Mouse (Mus musculus) spleen, postnatal 4 days (tissue): ENCODE measurements around the gene Kcnh7.

Experiments used
- DNase-seq, 2 experiments: peaks; one replicate each; pipeline ENCODE4 v3.0.0; 2022; ENCODE audit warnings: low spot score in 2 of 2

Gene Kcnh7

DNA sequence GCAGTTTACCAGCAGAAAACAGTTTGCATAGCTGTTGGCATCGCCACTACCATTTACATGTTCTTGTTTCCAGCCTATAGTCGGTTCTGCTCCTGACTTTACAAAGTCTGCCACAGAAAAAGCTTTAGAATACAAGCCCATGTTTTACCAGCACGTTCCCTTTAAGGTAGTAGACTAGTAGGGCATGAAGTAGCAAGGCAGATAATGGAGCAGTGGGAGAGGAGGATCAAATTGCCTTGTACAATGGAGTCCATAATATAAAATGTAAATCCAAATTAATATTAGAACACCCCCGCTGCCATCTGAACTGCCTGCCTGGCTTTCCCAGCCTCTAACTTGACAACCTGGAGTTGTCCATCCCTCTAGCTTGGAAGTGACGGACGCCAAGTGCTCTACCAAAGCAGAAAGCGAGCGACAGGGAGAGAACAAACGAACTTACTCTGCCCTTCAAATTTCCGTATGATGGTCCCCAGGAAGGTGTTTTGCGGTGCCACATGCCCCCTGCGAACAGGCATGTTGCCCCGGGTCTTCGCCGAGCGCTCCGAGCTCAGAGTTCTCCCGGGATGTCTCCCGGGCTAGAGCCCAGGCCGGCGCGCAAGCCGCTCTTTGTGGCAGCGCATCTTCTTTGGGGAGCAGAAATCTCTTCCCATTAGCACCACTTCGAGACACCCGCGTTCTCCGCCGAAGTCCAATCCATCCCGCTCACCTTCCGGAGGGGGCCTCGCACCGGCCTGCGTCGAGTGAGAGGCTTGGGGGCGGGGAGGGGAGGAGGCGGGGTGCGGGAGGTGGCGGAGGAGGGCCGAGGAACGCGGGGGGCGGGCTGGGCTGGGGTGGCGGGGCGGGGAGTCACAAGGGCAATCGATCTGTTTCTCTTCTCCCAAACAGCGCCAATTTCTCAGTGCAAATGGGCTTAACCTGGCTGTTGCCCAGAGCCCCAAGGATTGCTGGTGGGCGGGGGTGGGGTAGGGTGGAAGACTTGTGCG, at the start of gene Kcnh7:
Gene Kcnh7 (minus strand): TSS at position 725 of the 983 bp plus-strand sequence.
- DNase-seq, result no peak

DNA sequence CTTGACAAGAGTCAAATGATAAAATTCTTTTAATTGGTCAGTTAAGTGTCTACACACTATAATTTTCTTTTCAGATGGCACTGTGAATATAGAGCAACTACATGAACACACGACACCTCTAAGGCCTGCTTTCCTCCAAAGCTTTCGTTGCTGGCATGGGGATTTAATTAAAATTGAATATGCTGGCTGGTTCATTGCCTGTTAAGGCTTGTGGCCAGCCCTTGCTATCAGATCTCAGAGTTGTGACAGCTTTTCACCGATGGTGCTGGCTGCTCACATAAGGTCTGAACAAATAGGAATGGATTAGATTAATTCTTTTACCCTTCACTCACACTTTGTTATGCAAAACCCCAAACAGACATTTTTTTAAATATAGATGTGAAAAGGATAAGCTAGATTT, 23.3 kb upstream of the Kcnh7 start:
- DNase-seq, result no peak

DNA sequence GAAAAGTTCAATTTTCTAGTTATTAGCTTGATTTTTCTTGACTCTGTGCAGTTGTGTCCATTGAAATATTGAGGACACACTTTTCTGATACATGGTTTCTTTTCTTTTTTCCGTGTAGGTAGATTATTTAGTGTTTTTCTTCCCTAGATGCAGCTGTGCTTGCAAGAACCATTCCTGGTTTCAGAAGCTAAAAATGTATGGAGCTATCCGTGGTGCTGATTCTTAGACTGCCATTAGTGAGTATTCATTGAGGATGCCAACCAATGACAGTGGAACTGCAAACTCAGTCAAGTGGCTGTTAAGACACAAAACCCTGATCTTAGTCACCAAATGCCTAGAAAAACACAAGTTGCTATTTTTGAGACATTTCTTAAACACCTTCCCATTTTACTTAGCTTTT, 1.9 kb upstream of the Kcnh7 start:
- DNase-seq, result no peak

DNA sequence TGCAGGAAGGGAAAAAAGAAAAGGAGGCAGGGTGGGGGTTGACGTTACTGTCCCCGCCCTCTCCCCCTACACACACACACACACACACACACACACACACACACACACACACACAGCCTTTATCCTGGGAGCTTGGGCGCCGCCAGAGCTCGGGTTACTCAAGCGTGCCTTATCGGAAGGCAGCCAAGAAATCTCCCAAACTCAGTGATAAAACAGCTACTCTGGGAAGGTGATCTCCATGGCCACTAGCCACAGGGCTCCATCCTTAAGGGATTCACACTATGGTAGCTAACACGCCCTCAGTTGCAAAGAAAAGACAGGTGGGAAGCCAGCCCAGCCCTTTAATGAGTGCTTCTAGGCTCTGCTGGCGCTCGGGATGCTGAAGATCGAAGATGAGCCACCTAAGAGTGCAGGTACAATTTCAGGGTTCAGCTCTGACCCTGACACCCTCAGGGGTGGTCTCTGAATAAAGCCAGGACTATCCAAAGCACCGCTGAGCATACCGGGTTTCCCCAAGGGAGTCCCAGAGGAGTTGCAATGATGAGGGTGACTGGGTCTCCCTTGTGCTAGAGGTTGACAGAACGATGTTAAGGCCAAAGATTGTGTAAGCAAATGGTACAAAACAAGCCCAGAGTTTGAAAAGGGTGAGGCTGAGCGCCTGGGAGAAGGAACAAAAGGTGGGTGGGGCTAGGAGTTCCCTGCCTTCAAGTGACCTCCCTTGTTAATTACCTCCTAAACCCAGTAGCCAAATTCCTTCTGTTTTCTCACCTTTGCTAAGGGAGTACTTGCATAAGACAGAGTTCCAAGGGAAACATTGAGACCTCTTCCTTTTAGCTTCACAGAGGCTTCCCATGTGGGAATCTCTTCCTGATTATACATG, 704 bp upstream of the Kcnh7 start:
- DNase-seq, result no peak

DNA sequence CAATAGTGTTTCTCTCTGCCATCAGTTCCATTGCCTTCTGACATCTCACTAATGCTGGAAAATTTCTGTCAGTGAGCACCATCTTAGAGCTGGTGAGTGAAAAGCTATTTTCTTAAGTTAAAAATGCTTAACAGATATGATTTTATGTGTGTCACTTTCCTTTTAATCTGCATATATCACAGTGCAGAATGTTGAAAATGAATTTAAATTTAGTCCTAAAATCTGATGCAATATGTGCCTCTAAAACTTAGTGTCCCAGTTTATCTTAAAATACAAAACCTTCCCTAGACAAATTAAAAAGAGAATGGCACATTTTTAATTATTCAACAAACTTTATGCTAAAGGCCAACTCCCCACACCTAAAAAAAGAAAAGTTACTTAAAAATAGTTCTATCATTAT, 30.4 kb downstream of the Kcnh7 start:
- DNase-seq, result no peak

DNA sequence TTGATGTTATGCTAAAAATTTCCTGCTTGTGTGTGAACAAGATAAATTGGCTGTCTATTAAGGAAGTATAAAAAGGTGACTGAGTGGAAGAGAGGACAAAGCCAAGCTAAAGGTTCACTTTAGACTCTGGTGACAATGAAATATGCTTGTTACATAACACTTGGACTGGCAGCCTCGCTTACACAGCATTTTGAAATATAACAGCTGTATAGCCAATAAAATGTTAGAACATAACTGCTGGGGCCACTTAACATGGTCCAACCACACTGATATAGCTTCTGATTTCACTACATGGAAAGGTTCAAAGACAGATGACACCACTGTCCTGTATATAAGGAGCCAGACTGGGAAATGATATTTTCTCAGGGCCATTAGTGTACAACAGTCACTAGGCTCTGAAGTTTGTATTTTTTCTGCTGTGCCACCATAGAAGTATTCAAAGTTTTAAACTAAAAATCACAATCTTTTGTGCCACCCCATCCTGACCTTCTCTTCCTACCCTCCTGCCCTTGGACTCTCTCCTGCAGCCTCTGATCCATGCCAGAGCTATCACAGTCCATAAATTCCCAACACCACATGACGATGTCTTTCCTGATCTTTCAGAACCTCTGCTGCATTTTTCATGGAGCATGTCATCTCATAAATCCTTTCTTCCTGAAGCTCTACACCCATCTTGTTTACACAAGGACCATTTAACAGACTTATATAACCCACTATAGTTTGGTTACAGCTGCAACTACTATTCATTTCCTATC, 56.1 kb downstream of the Kcnh7 start:
- no peak for DNase-seq

DNA sequence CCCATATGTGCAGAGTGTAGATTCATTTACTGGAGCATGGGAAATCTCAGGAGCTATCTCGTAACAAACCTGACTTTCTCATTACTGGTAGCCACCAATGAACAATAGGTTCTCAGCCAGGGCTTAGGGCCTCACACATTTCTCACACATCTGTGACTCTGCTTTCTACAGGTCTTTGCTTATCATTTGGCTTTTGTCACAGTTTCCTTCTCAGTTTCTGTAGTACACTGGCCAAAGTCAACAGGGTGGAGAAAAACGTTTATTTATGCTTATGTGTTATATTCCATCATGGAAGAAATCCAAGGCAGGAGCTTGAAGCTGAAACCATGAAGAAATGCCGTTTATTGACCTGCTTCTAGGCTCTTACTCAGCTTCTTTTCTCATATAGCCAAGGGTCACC, 63.8 kb downstream of the Kcnh7 start:
- DNase-seq, result no peak

DNA sequence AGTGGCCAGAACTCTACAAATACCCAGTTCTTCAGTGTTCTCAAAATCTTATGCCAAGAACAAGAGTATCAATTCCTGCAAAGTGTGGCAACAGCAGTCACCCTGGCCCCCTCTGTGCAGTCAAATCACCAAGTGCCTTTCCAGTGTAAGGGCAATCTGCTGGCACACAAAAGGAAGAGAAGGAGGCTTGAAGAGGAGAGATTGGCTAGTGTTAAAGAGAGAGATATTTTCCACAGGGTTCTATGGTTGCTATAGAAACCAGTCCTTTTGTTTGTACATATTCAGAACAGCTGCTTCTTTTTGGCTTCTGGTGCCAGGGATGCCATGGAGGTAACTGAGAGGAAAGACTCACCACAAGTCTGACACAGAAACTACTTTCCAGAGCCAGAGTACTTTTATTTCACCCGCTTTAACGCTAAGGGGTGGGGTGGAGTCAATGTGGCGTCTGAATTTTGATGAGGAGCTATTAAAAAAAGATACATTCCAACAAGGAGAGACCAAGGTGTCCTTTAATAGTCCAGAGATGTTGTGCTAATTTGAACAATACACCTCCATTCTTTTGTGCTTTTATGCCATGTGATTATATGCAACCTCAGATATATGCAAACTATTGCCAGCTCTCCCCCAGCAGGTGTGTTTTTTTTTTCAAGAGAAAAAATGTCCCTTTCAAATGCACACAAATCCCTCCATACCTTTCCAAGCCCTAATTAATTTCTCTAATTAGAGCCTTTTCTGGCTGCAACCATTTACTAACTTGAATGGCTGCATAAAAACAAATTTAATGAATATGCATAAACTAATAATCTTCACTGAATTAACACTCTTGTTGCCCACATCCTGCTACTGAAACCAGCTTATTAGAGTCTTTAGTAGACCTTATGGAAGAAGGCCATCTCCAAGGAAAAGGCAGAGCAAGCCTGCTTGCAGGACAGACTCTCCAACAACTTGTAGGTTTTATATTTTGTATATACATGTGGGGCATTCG, 66.6 kb downstream of the Kcnh7 start:
- no peak for DNase-seq

DNA sequence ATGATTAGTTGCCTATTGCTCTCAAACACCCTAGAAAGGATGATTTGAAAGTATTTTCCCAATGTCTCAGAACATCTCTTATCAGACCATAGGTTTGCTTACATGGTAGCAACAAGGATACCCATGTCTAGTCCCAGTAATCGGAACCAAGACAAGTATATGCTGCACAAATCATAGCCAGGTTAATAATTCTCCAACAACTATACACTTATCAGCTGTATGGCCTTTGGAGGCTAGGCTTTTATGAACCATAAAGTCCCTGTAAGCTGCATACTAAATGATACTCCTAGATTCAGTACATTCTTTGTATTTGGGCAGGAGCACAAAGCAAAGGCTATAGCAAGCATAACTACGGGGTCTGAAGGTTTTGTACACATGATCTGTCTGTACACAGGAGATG, 78.1 kb downstream of the Kcnh7 start:
- DNase-seq, result no peak

DNA sequence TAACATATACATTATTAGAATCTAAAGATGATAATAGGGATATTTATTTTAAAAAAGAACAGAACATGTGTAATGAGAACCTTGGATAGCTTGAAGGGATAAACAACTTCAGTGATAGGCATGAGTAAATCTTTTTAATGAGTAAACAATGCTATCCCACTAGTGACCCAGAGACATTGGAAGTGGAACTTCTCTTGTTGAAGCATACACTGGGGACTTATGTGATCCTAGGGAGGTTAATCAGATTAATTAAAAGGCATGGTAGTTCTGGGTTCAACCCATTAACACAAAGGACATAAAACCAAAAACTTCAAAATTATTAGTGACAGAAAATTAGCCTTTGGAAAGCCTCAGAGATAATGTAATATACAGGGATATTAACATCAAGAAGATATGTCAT, 84.4 kb downstream of the Kcnh7 start:
- no peak for DNase-seq

DNA sequence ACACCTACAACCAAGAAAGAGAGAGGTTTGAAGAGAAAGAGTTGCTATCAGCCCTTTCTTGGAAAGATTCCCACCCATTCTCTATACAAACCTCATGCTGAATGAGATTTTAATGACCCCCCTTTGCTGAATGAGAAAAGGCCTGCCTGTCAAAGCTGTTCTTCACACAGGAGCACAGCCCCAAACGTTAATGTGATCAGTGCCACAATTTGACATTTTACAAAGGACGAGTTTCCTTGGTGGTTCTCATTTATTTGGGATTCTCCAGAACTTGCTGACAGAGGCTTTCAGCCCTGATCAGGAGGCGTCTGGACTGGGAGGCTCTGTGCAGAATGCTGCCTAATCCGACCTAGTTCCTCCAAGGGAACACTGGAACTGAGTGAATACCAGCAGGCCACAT, 92.3 kb downstream of the Kcnh7 start:
- DNase-seq, result no peak

DNA sequence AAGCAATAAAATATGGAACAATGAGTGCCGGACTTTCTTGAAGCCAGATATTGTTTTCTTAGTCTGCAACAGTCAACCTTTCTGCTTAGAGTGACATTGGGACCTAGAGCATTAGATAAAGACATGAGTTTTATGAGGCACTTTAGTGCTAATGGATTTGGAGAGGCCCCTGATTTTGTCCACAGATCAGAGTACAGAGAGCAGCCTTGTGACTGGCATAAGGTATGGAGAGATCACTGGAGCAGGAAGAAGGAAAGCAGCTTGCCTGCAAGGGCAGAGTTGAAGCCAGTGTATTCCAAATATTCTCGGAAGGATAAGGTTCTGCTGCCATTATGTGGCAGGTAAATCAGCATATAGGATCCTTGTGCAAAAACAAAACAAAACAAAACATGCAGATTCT, 93.6 kb downstream of the Kcnh7 start:
- DNase-seq, result no peak

DNA sequence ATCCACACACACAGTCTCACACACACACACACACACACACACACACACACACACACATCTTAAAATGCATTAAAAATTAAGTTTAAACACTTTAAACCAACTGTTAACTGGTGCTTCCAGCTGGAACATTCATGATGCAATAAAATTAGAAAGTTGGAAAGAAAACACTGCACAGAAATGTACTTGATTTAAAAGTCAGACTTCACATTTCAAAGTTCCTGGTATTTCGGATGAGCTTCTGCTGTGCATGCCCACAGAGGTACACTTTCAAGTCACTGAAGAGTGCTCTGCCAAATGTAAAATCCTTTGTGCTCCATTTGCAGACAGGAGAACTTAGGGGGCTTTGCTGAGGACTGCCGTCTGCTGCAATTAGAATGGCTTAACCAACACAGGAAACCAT, 125.7 kb downstream of the Kcnh7 start:
- DNase-seq, result no peak

DNA sequence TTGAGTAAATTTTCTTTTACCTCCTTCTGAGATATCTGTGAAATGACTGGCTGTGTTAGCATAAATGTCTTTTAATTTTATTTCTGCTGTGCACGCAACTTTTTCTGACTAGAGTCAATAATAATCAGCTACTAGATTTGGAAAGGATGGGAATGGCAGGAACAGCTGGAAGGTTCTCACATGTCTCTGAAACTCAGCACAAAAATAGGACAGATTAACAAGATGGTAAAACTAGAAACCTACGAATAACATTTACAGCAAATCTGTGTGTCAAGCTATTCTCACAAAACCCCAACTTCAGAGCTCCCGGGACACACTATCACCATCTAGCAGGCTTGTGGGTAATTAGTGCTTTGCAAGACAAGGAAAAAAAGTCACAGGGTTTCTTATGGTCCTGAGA, 134.2 kb downstream of the Kcnh7 start:
- no peak for DNase-seq

DNA sequence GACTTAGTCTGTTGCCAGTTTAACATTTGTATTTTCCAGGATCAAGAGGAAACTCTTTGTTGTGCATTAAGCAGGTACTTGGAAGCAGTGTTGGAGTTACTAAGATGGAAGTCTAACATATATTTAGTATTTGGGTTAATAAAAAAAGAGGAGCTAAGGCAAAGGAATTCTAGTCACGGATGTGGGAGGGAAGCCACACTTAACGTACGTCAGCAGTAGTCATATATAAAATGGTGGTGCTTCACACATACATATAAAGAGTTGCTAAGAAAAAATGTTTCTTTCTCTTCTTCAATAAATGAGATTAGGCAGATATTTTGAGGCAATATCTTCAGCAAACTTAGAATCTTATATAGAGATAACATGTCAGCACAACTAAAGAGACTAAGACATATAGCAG, 144.4 kb downstream of the Kcnh7 start:
- no peak for DNase-seq

DNA sequence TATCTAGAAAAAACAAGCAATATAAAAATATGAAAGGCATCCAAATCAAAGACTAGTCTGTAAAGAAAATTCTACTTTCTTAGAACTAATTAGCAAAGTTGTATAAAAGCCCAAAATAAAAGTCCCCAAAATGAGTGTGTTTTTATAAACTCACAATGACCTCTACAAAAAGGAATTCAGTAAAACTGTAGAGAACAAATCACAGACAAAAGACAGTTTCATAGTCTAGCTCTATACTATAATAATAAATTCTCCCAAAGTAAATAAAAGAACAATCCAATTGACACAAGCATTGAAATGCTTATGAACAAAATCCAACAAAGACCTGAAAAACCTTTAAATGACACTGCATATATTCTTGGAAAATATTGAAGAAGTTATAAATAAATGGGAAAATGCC, 169.2 kb downstream of the Kcnh7 start:
- no peak for DNase-seq

DNA sequence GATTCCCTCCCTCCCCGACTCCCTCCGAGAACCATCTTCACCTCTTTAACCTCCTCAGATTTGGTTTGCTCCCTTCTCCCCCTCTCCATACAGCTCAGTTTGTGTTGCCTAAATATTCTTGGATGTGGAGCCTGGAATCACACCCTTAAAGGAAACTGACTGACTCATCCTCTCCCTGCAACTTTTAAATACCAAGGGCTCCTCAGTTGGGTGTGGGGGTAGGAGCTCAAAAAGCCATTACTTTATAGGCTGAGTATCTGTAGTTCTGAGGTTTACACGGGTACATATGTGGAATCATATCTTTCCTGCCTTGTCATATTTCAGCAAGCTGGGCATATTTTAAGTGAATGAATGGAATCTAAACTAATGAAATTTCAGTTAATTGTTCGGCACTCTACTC, 174.9 kb downstream of the Kcnh7 start:
- DNase-seq, result no peak

DNA sequence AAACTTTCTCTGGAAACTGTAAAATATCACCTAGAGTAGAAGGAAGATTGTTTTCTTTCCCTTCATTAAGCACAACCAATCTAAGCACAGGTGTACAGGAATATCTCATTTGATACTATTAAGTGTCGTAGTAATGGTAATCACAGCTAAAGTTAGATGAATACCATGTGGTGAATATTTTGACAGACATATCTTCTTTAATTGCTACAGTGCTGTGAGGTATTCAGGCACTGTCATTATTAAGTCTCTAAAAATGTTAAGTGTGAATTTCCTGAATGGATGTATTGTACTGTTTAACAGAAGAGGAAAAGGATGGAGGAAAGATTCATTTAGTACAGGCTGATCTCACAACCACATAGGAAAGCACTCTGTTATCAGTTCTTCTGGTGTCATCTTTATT, 181.3 kb downstream of the Kcnh7 start:
- no peak for DNase-seq

DNA sequence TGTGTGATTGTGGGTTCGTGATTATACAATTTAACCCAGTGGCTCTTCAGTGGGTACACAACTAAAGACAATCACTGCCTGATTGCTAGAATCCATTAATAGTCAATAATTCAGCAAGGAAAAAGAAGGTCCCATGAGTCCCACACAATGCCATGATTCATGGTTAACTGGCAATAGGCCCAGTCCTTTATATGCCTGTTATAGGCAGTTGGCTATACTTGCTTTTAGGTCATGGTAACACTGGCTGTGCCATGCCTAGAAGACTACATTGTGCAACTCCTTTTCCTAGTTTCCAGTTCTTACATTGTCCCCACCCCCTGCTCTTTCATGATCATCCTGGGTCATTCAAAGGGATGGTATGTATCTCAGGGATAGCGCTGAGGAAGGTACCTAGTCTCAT, 186.4 kb downstream of the Kcnh7 start:
- DNase-seq, result no peak

DNA sequence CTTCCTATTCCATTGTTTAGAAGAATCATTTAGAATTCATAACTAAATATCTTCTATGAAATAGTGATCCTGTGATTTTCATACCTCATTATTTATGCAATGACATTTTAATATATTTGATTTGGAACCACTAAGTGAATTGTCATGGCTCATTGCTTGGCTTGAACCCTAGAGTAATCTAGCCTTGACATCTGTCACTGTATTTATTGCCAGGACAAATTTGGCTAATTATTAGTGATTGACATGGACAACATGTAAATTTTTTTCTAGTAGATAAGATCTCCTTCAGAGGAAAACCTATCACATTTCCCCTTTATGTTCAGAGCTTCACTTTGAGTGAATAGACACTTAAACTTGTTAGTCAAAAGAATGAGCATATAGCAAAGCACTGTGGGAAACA, 195.5 kb downstream of the Kcnh7 start:
- no peak for DNase-seq

DNA sequence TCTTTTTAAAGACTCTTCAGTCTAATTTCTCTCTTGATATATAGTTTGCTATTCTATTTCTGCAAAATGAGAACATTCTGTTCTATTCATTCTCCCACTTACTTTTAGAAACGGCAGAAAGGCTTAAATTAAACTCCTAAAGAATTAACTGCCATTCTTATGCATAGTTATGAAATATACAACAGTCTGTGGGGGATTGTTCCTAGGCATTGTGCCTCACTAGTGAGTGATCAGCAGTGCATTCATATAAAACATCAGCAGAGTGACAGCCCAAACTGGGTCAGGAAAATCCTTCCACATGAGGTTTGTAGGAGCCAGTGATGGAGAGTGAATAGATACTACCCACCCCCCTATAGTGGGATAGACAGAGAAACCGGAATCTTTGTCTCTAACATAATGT, 200.2 kb downstream of the Kcnh7 start:
- no peak for DNase-seq
